Mouse (Mus musculus): Measurements from ENCODE around the gene Vmn1r46. TPM values are rescaled to one million over a fixed set of nuclear protein-coding genes. Genes with fewer than 3 reads are reported as not detected.

Vmn1r46 gene
- polyA plus RNA-seq, 1 experiment, result not detected

Other genes with a start within 250 kb of the Vmn1r46 start
- gene Vmn1r41, start 228.5 kb upstream of the Vmn1r46 start, polyA plus RNA-seq (2012; fragmentation: generic; extraction: Trizol), result not detected
- gene Vmn1r42, start 92.9 kb upstream of the Vmn1r46 start, polyA plus RNA-seq (2012; fragmentation: generic; extraction: Trizol), result not detected
- gene Vmn1r43, start 92.9 kb upstream of the Vmn1r46 start, polyA plus RNA-seq (2012; fragmentation: generic; extraction: Trizol), result 0.04 TPM
- not detected for gene Vmn1r44, start 85.7 kb upstream of the Vmn1r46 start, polyA plus RNA-seq (2012; fragmentation: generic; extraction: Trizol)
- gene Vmn1r45, start 28.7 kb upstream of the Vmn1r46 start, polyA plus RNA-seq (2012; fragmentation: generic; extraction: Trizol), result not detected
- gene Vmn1r47, start 46.8 kb downstream of the Vmn1r46 start, polyA plus RNA-seq (2012; fragmentation: generic; extraction: Trizol), result not detected
- not detected for gene Vmn1r48, start 67.5 kb downstream of the Vmn1r46 start, polyA plus RNA-seq (2012; fragmentation: generic; extraction: Trizol)
- gene Vmn1r49, start 109.2 kb downstream of the Vmn1r46 start, polyA plus RNA-seq (2012; fragmentation: generic; extraction: Trizol), result not detected
- gene Vmn1r50, start 132.1 kb downstream of the Vmn1r46 start, polyA plus RNA-seq (2012; fragmentation: generic; extraction: Trizol), result not detected
- gene Vmn1r51, start 153.3 kb downstream of the Vmn1r46 start, polyA plus RNA-seq (2012; fragmentation: generic; extraction: Trizol), result not detected
- not detected for gene Vmn1r52, start 205.5 kb downstream of the Vmn1r46 start, polyA plus RNA-seq (2012; fragmentation: generic; extraction: Trizol)
- gene V1ra8, start 233.5 kb downstream of the Vmn1r46 start, polyA plus RNA-seq (2012; fragmentation: generic; extraction: Trizol), result not detected